Mouse (Mus musculus): ENCODE measurements around the gene Hdac5. TPM values are rescaled to one million over a fixed set of nuclear protein-coding genes. Genes with fewer than 3 reads are reported as not detected.

Hdac5 gene
- total RNA-seq (2021): 100 to 1,000 TPM; 164 to 207 TPM
- long read RNA-seq, partial matches to known transcripts: 20 of 29 reads
- long read RNA-seq, other reads (novel, unspliced or antisense): 7 of 29 reads

DNA sequence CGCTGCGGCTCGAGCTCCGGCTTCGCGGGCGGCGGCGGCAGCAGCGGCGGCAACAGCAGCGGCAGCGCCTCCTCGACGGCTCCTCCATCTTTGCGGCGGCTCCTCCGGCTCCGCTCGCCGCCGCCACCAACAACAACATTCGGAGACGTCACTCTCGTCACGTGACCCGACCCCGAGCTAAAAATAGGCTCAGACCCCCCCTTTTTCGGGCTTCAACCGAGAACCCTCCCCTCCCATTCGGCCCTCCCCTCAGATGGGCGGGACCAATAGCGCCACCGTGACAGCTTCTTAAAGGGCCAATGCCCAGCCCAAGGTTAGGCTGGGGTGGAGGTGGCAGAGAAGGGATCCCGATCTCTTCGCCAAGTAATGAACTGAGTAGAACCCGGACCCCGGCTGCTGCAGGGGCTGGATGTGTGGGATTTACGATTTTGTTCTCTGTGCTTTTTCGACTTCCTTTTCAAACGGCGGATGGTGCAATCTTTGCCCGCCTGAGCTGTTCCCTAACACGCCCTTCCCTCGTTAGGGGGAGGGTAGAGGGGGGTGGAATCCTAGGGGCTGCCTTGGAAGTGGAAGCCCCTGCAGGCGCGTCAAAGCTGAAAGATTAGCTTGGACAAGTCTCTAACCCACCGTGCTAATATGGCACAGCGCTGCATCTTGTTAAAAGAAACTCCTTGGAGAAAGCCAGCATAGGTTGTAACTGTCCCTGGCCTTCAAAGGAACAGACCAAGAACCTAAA, at the start of gene Hdac5:
Hdac5 (minus strand) TSS at position 161 of the 736 bp plus-strand sequence.
- DNase-seq (ENCODE audit: low spot score in 2 of 2): peak; percentile 96 to 97

GRCm38 (mm10) chr11:102279595-102279994, 49.6 kb upstream of the Hdac5 start:
- DNase-seq (ENCODE audit: low spot score in 2 of 2): no peak

DNA sequence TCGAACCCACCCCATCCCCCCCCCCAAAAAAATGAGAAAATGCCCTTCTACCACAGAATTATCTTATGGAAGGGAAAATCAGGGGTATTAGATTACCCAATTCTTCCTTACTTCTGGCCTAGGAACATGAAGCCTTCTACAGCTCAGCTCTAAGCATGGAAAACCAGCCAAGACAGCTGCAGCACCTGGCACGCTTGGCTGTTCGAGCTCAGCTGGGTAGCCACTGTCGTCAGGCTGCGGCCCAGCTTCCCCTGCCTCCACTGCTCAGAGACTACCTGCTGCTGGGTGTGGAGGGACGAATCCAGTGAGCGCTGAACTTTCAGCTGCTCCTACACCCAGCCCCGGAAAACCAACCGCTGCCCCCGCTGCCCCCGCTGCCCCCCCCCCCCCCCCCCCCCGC, 47.8 kb upstream of the Hdac5 start:
- DNase-seq (ENCODE audit: low spot score in 2 of 2): no peak

DNA sequence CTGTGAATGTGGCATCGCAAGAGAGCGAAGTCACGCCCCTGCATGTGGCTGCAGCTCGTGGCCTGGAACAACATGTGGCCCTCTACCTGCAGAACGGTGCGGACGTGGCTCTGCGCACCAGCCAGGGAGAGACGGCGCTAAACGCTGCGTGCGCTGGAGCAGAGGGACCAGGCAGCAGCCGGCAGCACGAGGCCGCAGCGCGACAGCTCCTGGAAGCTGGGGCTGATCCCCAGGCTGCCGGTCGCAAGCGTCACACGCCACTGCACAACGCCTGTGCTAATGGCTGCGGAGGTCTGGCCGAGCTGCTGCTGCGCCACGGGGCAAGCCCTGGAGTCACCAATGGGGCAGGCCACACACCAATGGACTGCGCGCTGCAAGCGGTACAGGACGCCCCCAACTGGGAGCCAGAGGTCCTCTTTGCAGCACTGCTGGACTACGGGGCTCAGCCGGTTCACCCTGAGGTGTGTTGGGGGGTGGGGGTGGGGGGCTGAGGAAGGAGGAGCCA, 46.5 kb upstream of the Hdac5 start:
- no peak for DNase-seq (ENCODE audit: low spot score in 2 of 2)

- DNase-seq (ENCODE audit: low spot score in 2 of 2): no peak
These were observed 38.7 kb upstream of the Hdac5 start, which contains the start of gene Asb16 for GRCm38 (mm10) chr11:102268520-102269244. Gene Asb16 (plus strand): TSS chr11:102268743.

- peak; percentile 75 to 77 for DNase-seq (ENCODE audit: low spot score in 2 of 2)
These were observed 37.5 kb upstream of the Hdac5 start for GRCm38 (mm10) chr11:102267480-102267879.

DNA sequence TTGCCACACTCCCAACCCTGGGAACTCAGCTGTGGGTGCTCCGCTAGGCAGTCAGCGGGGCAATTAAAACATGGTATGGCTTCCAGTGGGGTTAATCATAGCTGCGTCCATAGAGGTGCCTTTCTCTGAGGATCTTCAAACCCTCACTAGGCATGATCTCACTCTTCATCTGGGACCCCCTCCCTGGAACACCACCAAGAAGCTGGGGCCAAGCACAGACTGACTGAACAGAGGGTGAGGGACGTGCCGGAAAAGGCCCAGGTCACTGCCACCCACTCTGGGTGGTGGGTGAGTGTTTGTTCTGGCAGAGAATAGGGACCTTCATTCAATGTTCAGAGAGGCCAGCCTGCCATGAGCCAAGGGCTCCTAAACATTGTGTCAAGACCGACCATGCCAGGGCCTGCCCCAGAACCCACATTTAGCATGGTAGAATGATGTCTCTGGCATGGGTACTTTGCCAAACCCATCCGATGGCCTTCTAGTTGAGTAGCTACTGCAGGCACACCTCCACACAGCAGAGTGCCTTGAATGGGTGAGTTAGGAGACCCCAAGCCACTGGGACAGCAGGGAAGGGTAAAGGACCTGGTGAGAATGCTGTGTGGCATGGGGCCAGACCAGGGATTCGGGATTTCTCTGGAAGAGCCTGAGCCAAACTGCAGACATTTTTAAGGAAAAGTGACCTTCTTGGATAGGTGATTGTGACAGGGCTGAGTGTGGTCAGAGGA, 36.8 kb upstream of the Hdac5 start:
- DNase-seq (ENCODE audit: low spot score in 2 of 2): no peak

GRCm38 (mm10) chr11:102265816-102266215, 35.9 kb upstream of the Hdac5 start:
- DNase-seq (ENCODE audit: low spot score in 2 of 2): no peak

GRCm38 (mm10) chr11:102263211-102263610, 33.2 kb upstream of the Hdac5 start:
- no peak for DNase-seq (ENCODE audit: low spot score in 2 of 2)

- no peak for DNase-seq (ENCODE audit: low spot score in 2 of 2)
These were observed 28.6 kb upstream of the Hdac5 start for GRCm38 (mm10) chr11:102258521-102258920.

DNA sequence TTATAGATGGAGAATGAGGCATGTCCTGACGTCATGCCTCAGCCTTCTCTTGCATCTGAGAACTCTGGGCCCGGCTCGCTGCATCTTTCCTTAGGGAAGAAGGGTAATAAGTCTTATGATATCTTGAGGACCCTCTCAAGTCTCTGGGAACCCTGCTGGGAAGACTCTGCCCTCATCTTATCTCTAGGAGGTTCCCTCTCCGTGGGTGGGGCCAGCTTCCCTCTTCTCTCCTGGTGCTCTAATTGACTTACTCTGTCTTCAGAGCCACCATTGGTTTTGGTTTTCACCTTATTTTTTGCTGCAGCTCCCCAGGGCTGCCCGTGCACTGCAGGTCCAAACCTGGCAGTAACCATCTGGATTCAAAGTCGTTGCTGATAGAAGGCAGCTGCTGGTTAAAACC, 28.1 kb upstream of the Hdac5 start:
- no peak for DNase-seq (ENCODE audit: low spot score in 2 of 2)

DNA sequence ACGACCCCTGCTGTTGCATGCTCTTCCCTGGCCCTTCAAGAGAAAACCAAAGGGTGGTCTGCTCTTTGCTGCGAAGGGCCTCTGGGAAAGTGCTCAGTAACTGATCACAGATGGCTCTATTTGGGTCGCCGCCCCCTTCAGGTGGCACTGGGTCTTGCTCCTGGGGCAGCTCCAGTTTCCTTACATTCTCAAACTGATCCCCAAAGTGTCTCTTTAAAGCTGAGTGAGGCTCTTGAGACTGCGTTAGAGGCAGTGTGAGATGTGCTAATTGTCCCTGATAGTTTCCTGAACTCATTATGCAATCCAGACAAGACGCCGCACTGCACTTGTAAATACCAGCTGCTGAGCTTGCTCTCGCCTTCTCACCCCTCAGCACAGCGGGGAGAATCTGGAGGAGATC, 27.5 kb upstream of the Hdac5 start:
- peak in 1 of 2 experiments; percentile 39 for DNase-seq (ENCODE audit: low spot score in 2 of 2)

- DNase-seq (ENCODE audit: low spot score in 2 of 2): no peak
These were observed 19.6 kb upstream of the Hdac5 start for GRCm38 (mm10) chr11:102249351-102250090.

GRCm38 (mm10) chr11:102248630-102249230, 18.8 kb upstream of the Hdac5 start, which contains the start of gene BC030867:
Gene BC030867 (plus strand): TSS chr11:102248882.
- DNase-seq (ENCODE audit: low spot score in 2 of 2): peak; percentile 97 to 98

GRCm38 (mm10) chr11:102246871-102247270, 16.9 kb upstream of the Hdac5 start:
- DNase-seq (ENCODE audit: low spot score in 2 of 2): no peak

- DNase-seq (ENCODE audit: low spot score in 2 of 2): no peak
These were observed 16.3 kb upstream of the Hdac5 start for GRCm38 (mm10) chr11:102246273-102246635.

DNA sequence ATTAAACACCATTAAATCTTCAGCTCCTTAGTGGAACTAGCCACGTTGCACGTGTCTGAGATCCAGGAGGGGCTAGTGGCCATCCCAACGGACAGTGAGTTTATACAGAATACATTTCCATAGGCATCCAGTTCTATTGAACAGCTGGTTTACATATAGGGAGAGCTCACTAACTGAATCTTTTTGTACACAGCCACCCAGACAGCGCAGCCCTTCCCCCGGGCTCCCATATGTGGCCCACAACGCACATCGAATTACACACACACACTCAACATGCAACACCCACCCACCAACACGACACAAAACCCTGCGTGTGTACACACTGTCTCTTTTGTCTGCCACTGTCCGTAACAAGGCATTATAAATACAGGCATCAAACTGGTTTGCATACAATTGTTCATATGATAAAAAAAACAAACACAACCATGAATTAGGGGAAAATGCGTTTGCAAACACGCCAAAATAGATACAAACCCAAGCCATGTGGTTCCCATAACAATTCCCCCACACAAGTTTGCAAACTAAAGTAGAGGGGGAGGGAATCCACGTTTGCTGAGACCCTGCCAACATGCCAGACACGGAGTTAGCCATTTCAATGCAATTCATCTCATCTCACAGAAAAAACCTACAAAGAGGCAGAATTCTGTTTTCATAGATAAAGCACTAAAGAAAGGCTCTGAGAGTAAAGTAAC, 15.8 kb upstream of the Hdac5 start:
- DNase-seq (ENCODE audit: low spot score in 2 of 2): no peak

DNA sequence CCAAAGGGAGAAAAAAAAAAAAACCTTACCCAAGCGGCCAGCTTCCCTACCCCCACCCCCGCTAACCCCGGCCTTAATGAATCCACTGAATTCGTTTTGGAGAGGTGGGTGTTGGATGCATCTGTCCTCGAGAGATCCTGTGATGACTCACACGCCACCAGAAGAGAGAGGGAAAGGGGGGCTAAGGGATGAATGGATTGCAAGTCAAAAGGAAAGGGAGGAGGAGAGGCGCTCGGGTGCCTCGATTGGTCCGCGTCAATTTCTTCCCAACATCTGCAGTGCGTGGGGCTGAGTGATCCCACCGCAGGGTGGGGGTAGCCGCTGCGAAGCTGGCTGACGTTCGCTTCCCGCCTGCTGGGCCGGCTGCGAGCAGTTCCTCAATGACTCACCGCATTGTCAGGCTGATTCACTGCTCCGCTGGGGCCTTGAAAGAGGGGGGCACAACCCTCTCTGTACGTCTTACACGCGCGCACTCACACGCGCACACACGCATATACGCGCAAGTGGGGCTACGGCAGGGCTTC, 15.0 kb upstream of the Hdac5 start:
- DNase-seq (ENCODE audit: low spot score in 2 of 2): peak; percentile 67 to 68

- no peak for DNase-seq (ENCODE audit: low spot score in 2 of 2)
These were observed 11.9 kb upstream of the Hdac5 start for GRCm38 (mm10) chr11:102241874-102242273.

Measured in layer of hippocampus, postnatal 10 days (tissue).